Mouse (Mus musculus) gastrocnemius, adult 2 months (tissue): Measurements from ENCODE around the gene Fasl. TPM values are rescaled to one million over a fixed set of nuclear protein-coding genes. Genes with fewer than 3 reads are reported as not detected.

Source experiments
- DNase-seq: peaks from one replicate; pipeline ENCODE4 v3.0.0; 2022
- H3K27ac ChIP-seq: fragments of 200-600 bp; 2 replicates; pipeline ENCODE4 v1.8.1; 2022; ENCODE audit warnings: mild to moderate bottlenecking
- H3K4me3 ChIP-seq: fragments of 200-600 bp; 2 replicates; pipeline ENCODE4 v1.8.1; 2022; ENCODE audit warnings: mild to moderate bottlenecking, moderate library complexity
- CTCF ChIP-seq: fragments of 200-600 bp; IDR thresholded peaks from 2 replicates; pipeline ENCODE4 v1.8.1; 2022; ENCODE audit warnings: antibody characterized with exemption, mild to moderate bottlenecking, moderate library complexity
- intact Hi-C: fragments of 180-260 bp; cut with DNase I; formaldehyde crosslinking; loops from one replicate; pipeline ENCODE4 v1.15.1; 2025
- total RNA-seq, 2 experiments: library from RNA; stranded (reverse); gene quantifications; 2 replicates each; pipeline ENCODE4 v1.2.3; 2021

The Fasl gene
- total RNA-seq, 2 experiments from 2014 or later: not detected

- TF ChIP-seq CTCF: peak; percentile 62
- intact Hi-C loops: no loop called here
- DNase-seq: no peak
- Histone ChIP-seq H3K27ac (no peak overlapping the region), H3K4me3 (no peak overlapping the region)
Observed at GRCm38 (mm10) chr1:161748138-161748537, 40.2 kb downstream of the Fasl start.

GRCm38 (mm10) chr1:161746542-161747302, 41.6 kb downstream of the Fasl start:
- no peak for TF ChIP-seq CTCF
- intact Hi-C loops: no loop called here
- no peak overlapping the region for H3K27ac ChIP-seq
- DNase-seq: no peak
- H3K4me3 ChIP-seq: no peak overlapping the region

- no peak for TF ChIP-seq CTCF
- no peak overlapping the region for H3K27ac ChIP-seq
- no peak for DNase-seq
- intact Hi-C loops: no loop called here
- H3K4me3 ChIP-seq: no peak overlapping the region
Observed at GRCm38 (mm10) chr1:161744855-161745254, 43.4 kb downstream of the Fasl start.

GRCm38 (mm10) chr1:161744209-161744608, 44.1 kb downstream of the Fasl start:
- intact Hi-C loops: no loop called here
- Histone ChIP-seq H3K27ac (no peak overlapping the region), H3K4me3 (no peak overlapping the region)
- no peak for TF ChIP-seq CTCF
- no peak for DNase-seq

- DNase-seq: no peak
- H3K4me3 ChIP-seq: no peak overlapping the region
- intact Hi-C loops: no loop called here
- H3K27ac ChIP-seq: no peak overlapping the region
- TF ChIP-seq CTCF: no peak
Observed at GRCm38 (mm10) chr1:161742481-161743267, 45.6 kb downstream of the Fasl start.

- DNase-seq: no peak
- H3K27ac ChIP-seq: no peak overlapping the region
- TF ChIP-seq CTCF: peak; percentile 92
- H3K4me3 ChIP-seq: no peak overlapping the region
- intact Hi-C loops: loop anchor here (2.0 kb wide), 1 partner anchor 336 kb away; no protein-coding TSS in a partner anchor
Observed at GRCm38 (mm10) chr1:161736848-161737247, 51.4 kb downstream of the Fasl start.

GRCm38 (mm10) chr1:161736255-161736654, 52.0 kb downstream of the Fasl start:
- no peak overlapping the region for H3K4me3 ChIP-seq
- H3K27ac ChIP-seq: no peak overlapping the region
- intact Hi-C loops: loop anchor here (2.0 kb wide), 1 partner anchor 335 kb away; no protein-coding TSS in a partner anchor
- no peak for DNase-seq
- no peak for TF ChIP-seq CTCF

- intact Hi-C loops: loop anchor here (2.0 kb wide), 1 partner anchor 335 kb away; no protein-coding TSS in a partner anchor
- Histone ChIP-seq H3K27ac (no peak overlapping the region), H3K4me3 (peak overlapping the region; percentile 44; the same call in 1 of the 2 replicates)
- no peak for DNase-seq
- TF ChIP-seq CTCF: peak; percentile 13
Observed at GRCm38 (mm10) chr1:161735465-161736046, 52.7 kb downstream of the Fasl start.

GRCm38 (mm10) chr1:161734741-161735211, 53.5 kb downstream of the Fasl start:
- TF ChIP-seq CTCF: no peak
- intact Hi-C loops: no loop called here
- Histone ChIP-seq H3K27ac (peak overlapping the region; percentile 28; the same call in 1 of the 2 replicates), H3K4me3 (peak overlapping the region; percentile 44)
- no peak for DNase-seq

GRCm38 (mm10) chr1:161734314-161734713, 54.0 kb downstream of the Fasl start:
- intact Hi-C loops: no loop called here
- Histone ChIP-seq H3K27ac (no peak overlapping the region), H3K4me3 (no peak overlapping the region)
- TF ChIP-seq CTCF: no peak
- no peak for DNase-seq

Other genes starting within 250 kb of the Fasl start
- 1 to 10 TPM; 8.4 to 9.9 TPM for gene Suco, start 88.2 kb upstream of the Fasl start, total RNA-seq
- 10 to 100 TPM; 14.4 to 15.6 TPM for gene Pigc, start 180.7 kb upstream of the Fasl start, total RNA-seq
- gene 4930558K02Rik, start 191.1 kb upstream of the Fasl start, total RNA-seq: not detected